Mouse (Mus musculus) heart, postnatal 25 days (tissue): ENCODE data around the gene Pmvk. TPM values are rescaled to one million over a fixed set of nuclear protein-coding genes. Genes with fewer than 3 reads are reported as not detected.
A peak's percentile ranks its signal among the peaks of the same experiment; 100 is the strongest.
"Not testable (repeated sequence)": the region's sequence is repeated elsewhere in the genome, so short reads cannot be mapped to it uniquely, and the experiment has no call there.

Source experiments
- DNase-seq: peaks from one replicate; pipeline ENCODE4 v3.0.0; 2022; ENCODE audit warnings: low spot score
- intact Hi-C: fragments of 180-260 bp; cut with DNase I; formaldehyde crosslinking; loops from one replicate; pipeline ENCODE4 v1.15.1; 2025
- total RNA-seq, 2 experiments: library from RNA; stranded (reverse); gene quantifications; 2 replicates each; pipeline ENCODE4 v1.2.3; 2021

Gene Pmvk
- total RNA-seq, 2 experiments from 2014 or later, result 7.4 to 8.4 TPM

- intact Hi-C loops, result no loop called here
- no peak for DNase-seq
Measured at GRCm38 (mm10) chr3:89425141-89425525, 29.2 kb upstream of the Pmvk start.

GRCm38 (mm10) chr3:89425876-89426275, 28.5 kb upstream of the Pmvk start:
- intact Hi-C loops, result no loop called here
- no peak for DNase-seq

- intact Hi-C loops, DNase-seq: not testable (repeated sequence)
Measured at GRCm38 (mm10) chr3:89429021-89429420, 25.3 kb upstream of the Pmvk start.

GRCm38 (mm10) chr3:89430171-89431159, 23.9 kb upstream of the Pmvk start, which contains the start of gene Pygo2:
TSS of gene Pygo2 (plus strand) at chr3:89430214.
- DNase-seq, result peak; percentile 95
- intact Hi-C loops, result no loop called here

GRCm38 (mm10) chr3:89432606-89433005, 21.7 kb upstream of the Pmvk start:
- DNase-seq, result no peak
- intact Hi-C loops, result no loop called here

- intact Hi-C loops, result no loop called here
- no peak for DNase-seq
Measured at GRCm38 (mm10) chr3:89434532-89434931, 19.8 kb upstream of the Pmvk start.

- no peak for DNase-seq
- intact Hi-C loops, result no loop called here
Measured at GRCm38 (mm10) chr3:89435041-89435440, 19.3 kb upstream of the Pmvk start.

GRCm38 (mm10) chr3:89436176-89437113, 17.9 kb upstream of the Pmvk start, which contains the start of gene Pbxip1:
TSS of gene Pbxip1 (plus strand) at chr3:89436706.
- peak; percentile 47 for DNase-seq
- intact Hi-C loops, result no loop called here

- intact Hi-C loops, result no loop called here
Measured at GRCm38 (mm10) chr3:89437269-89437668, 17.1 kb upstream of the Pmvk start.

GRCm38 (mm10) chr3:89440691-89441090, 13.7 kb upstream of the Pmvk start:
- no peak for DNase-seq
- intact Hi-C loops, result no loop called here

More at GRCm38 (mm10) chr3:89437269-89437668, 17.1 kb upstream of the Pmvk start:
- no peak for DNase-seq

GRCm38 (mm10) chr3:89448720-89449537, 5.4 kb upstream of the Pmvk start:
- intact Hi-C loops, result loop anchor here (2.0 kb wide), 1 partner anchor 42 kb away; no protein-coding TSS in a partner anchor
- DNase-seq, result no peak

- intact Hi-C loops, result loop anchor here (2.0 kb wide), 1 partner anchor 43 kb away; no protein-coding TSS in a partner anchor
- DNase-seq, result peak; percentile 32
Measured at GRCm38 (mm10) chr3:89449541-89449940, 4.8 kb upstream of the Pmvk start.

GRCm38 (mm10) chr3:89451916-89452315, 2.4 kb upstream of the Pmvk start:
- no peak for DNase-seq
- intact Hi-C loops, result no loop called here

GRCm38 (mm10) chr3:89455786-89456285, 1.5 kb downstream of the Pmvk start:
- DNase-seq, result no peak
- intact Hi-C loops, result loop anchor here (1.0 to 5.0 kb wide), 4 partner anchors 29 to 316 kb away; partner anchors contain the start of gene Ube2q1

GRCm38 (mm10) chr3:89456726-89457665, 2.7 kb downstream of the Pmvk start:
- no peak for DNase-seq
- intact Hi-C loops, result loop anchor here (1.0 to 5.0 kb wide), 4 partner anchors 28 to 315 kb away; partner anchors contain the start of gene Ube2q1

- intact Hi-C loops, result loop anchor here (5.0 kb wide), 2 partner anchors 229 to 314 kb away; partner anchors contain the start of gene Ube2q1
- no peak for DNase-seq
Measured at GRCm38 (mm10) chr3:89458372-89458964, 4.1 kb downstream of the Pmvk start.
